Comparison of ENCODE assay signal across 34 mouse cellular contexts in the genomic region with DNA sequence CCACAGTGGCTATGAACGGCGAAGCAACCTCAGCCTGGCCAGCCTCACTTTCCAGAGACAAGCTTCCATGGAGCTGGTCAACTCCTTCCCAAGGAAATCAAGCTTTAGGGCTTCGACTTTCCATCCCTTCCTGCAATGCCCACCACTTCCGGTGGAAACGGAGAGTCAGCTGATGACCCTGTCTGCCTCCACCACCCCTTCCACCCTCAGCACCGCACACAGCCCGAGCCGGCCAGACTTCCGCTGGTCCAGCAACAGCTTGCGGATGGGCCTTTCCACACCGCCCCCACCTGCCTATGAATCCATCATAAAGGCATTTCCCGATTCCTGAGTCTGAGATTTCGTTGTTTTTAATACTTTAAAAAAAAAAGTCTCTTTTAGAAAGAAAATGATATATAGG. TPM values are rescaled to one million over a fixed set of nuclear protein-coding genes. Genes with fewer than 3 reads are reported as not detected.
DNase-seq lines count a peak whose midpoint lies in the region; ATAC-seq and TF ChIP-seq lines count a peak whose summit lies in the region.
"Had no signal": no experiment of that assay in that cellular context is flagged by ENCODE, and none has a peak within 500 bp of the region (broad histone marks: within the 10 kb centered on the region; RNA-seq: fewer than 3 reads in every experiment).

No protein-coding gene starts in this region.

- no peak overlapping the region for H3K9ac ChIP-seq in kidney, embryonic 15.5 days
- H3K9ac ChIP-seq in kidney, postnatal 0 days (ENCODE audit: low read depth, low read length) = no peak overlapping the region
- no peak overlapping the region for H3K9ac ChIP-seq in neural tube, embryonic 15.5 days (replicated peaks)
- H3K9ac ChIP-seq: hindbrain, embryonic 14.5 days; limb, embryonic 13.5 days; liver, embryonic 12.5 days; liver, postnatal 0 days; midbrain, embryonic 12.5 days; neural tube, embryonic 12.5 days had no signal

- H3K4me1 ChIP-seq in kidney, embryonic 15.5 days = no peaks in the 10 kb centered on the region
- H3K4me1 ChIP-seq in kidney, postnatal 0 days (replicated peaks; ENCODE audit: insufficient read depth, low read length) = no peaks in the 10 kb centered on the region
- peaks cover 2% of the 10 kb centered on the region; the same call in 1 of the 2 replicates for H3K4me1 ChIP-seq in neural tube, embryonic 15.5 days
- H3K4me1 ChIP-seq: limb, embryonic 13.5 days; liver, embryonic 12.5 days; midbrain, embryonic 12.5 days; neural tube, embryonic 12.5 days had no signal

- WGBS in kidney, embryonic 15.5 days = 70% methylated on average over 13 of the region's 13 CpGs
- 75% methylated on average over 13 of the region's 13 CpGs for WGBS in kidney, postnatal 0 days
- 94% methylated on average over 13 of the region's 13 CpGs for WGBS in neural tube, embryonic 15.5 days

- no peaks in the 10 kb centered on the region for H3K27me3 ChIP-seq in kidney, embryonic 15.5 days
- H3K27me3 ChIP-seq in kidney, postnatal 0 days (ENCODE audit: insufficient read depth, low read length) = no peaks in the 10 kb centered on the region
- no peaks in the 10 kb centered on the region for H3K27me3 ChIP-seq in neural tube, embryonic 15.5 days (replicated peaks)
- H3K27me3 ChIP-seq: CH12.LX; limb, embryonic 13.5 days; liver, embryonic 12.5 days; megakaryocyte, embryonic 14.5 days; midbrain, embryonic 12.5 days; neural tube, embryonic 12.5 days had no signal

- DNase-seq in heart, adult 11 months = peak; percentile 88
- DNase-seq in heart, postnatal 25 days (ENCODE audit: low spot score) = no peak
- DNase-seq in kidney, postnatal 0 days (ENCODE audit: low spot score) = no peak
- peak; percentile 52 to 64 for DNase-seq in kidney, postnatal 4 days
- no peak for DNase-seq in right cerebral cortex, adult 18-20 months
- DNase-seq: B cell, adult 2 months; cerebellum, adult 11 months; cerebellum, adult 9-10 months; cerebellum, postnatal 36 days; gastrocnemius, postnatal 25 days; heart, adult 18-20 months; heart, postnatal 4 days; liver, postnatal 0 days; lung, postnatal 4 days; thymus, postnatal 25 days had no signal

- intact Hi-C loops in heart, postnatal 25 days (cut with DNase I) = no loop called here

- no peaks in the 10 kb centered on the region for H3K36me3 ChIP-seq in kidney, embryonic 15.5 days
- no peaks in the 10 kb centered on the region for H3K36me3 ChIP-seq in kidney, postnatal 0 days (ENCODE audit: insufficient read depth, low read length)
- no peaks in the 10 kb centered on the region for H3K36me3 ChIP-seq in neural tube, embryonic 15.5 days
- H3K36me3 ChIP-seq: limb, embryonic 13.5 days; liver, embryonic 12.5 days; midbrain, embryonic 12.5 days; neural tube, embryonic 12.5 days had no signal

- no peak overlapping the region for H3K4me3 ChIP-seq in kidney, embryonic 15.5 days (replicated peaks)
- no peak overlapping the region for H3K4me3 ChIP-seq in kidney, postnatal 0 days (replicated peaks; ENCODE audit: low read depth, low read length)
- no peak overlapping the region for H3K4me3 ChIP-seq in neural tube, embryonic 15.5 days (replicated peaks)
- H3K4me3 ChIP-seq: layer of hippocampus, adult 2 months; left cerebral cortex, adult 2 months; limb, embryonic 13.5 days; liver, embryonic 12.5 days; midbrain, embryonic 12.5 days; myocyte; neural tube, embryonic 12.5 days had no signal

- H3K9me3 ChIP-seq in kidney, embryonic 15.5 days (replicated peaks) = no peaks in the 10 kb centered on the region
- H3K9me3 ChIP-seq in kidney, postnatal 0 days (replicated peaks; ENCODE audit: low read length) = no peaks in the 10 kb centered on the region
- H3K9me3 ChIP-seq in neural tube, embryonic 15.5 days (replicated peaks) = no peaks in the 10 kb centered on the region
- H3K9me3 ChIP-seq: limb, embryonic 13.5 days; liver, embryonic 12.5 days; megakaryocyte, embryonic 14.5 days; midbrain, embryonic 12.5 days; neural tube, embryonic 12.5 days had no signal

- peak overlapping the region; percentile 58; the same call in 1 of the 2 replicates for H3K27ac ChIP-seq in kidney, embryonic 15.5 days
- H3K27ac ChIP-seq in kidney, postnatal 0 days = peak overlapping the region; percentile 36
- no peak overlapping the region for H3K27ac ChIP-seq in neural tube, embryonic 15.5 days (replicated peaks)
- H3K27ac ChIP-seq: hindbrain, embryonic 14.5 days; layer of hippocampus, adult 2 months; left cerebral cortex, adult 2 months; limb, embryonic 13.5 days; liver, embryonic 12.5 days; midbrain, embryonic 12.5 days; neural tube, embryonic 12.5 days had no signal

- H3K4me2 ChIP-seq in kidney, embryonic 15.5 days = no peak overlapping the region
- H3K4me2 ChIP-seq in kidney, postnatal 0 days (ENCODE audit: low read length) = no peak overlapping the region
- no peak overlapping the region for H3K4me2 ChIP-seq in neural tube, embryonic 15.5 days
- H3K4me2 ChIP-seq: heart, embryonic 11.5 days; hindbrain, embryonic 14.5 days; limb, embryonic 13.5 days; liver, embryonic 12.5 days; midbrain, embryonic 12.5 days; neural tube, embryonic 12.5 days had no signal

- TF ChIP-seq CTCF in kidney, postnatal 0 days (IDR thresholded peaks at IDR 0.05; ENCODE audit: low read depth) = no peak

- no peak for ATAC-seq in kidney, embryonic 15.5 days (replicated peaks; ENCODE audit: low FRiP score)
- ATAC-seq in kidney, postnatal 0 days (replicated peaks; ENCODE audit: low FRiP score, low read depth) = no peak
- no peak for ATAC-seq in neural tube, embryonic 15.5 days (ENCODE audit: low FRiP score)
- ATAC-seq: activated CD4-positive, CD25-positive, alpha-beta regulatory T cell, adult 4 months; forebrain, embryonic 14.5 days; intestine, postnatal 0 days; liver, embryonic 12.5 days; liver, postnatal 0 days; lung, postnatal 0 days had no signal

RNA-seq across cellular contexts. Expression of gene Myct1, which starts 10.8 kb away (rescaled TPM):
- 10 to 100 TPM; 13.3 to 19.5 TPM for total RNA-seq in heart, postnatal 25 days (2021)
- polyA plus RNA-seq in kidney, embryonic 15.5 days (2015; fragmentation: Nextera tagmentation; extraction: Ambion mirVana) = 9.0 and 10.7 TPM in 2 replicates
- polyA plus RNA-seq in kidney, postnatal 0 days (2015; fragmentation: Nextera tagmentation; extraction: Ambion mirVana) = 12.2 and 12.4 TPM in 2 replicates
- polyA plus RNA-seq in neural tube, embryonic 15.5 days (2015; fragmentation: Nextera tagmentation; extraction: Ambion mirVana) = 1.0 and 1.2 TPM in 2 replicates
- total RNA-seq: CH12.LX, ES-E14 had no signal
- polyA plus RNA-seq: activated CD4-positive, CD25-positive, alpha-beta regulatory T cell, adult 4 months; myocyte had no signal

RNA-seq across cellular contexts. Expression of gene Vip, which starts 34.6 kb away (rescaled TPM):
- not detected for total RNA-seq in heart, postnatal 25 days (2021)
- polyA plus RNA-seq in kidney, embryonic 15.5 days (2015; fragmentation: Nextera tagmentation; extraction: Ambion mirVana) = 2.6 and 3.5 TPM in 2 replicates
- polyA plus RNA-seq in kidney, postnatal 0 days (2015; fragmentation: Nextera tagmentation; extraction: Ambion mirVana) = 1.6 and 1.9 TPM in 2 replicates
- 0.93 and 3.0 TPM in 2 replicates for polyA plus RNA-seq in neural tube, embryonic 15.5 days (2015; fragmentation: Nextera tagmentation; extraction: Ambion mirVana)
- total RNA-seq: CH12.LX; ES-E14; gastrocnemius, postnatal 25 days; heart, adult 18-20 months had no signal
- polyA plus RNA-seq: activated CD4-positive, CD25-positive, alpha-beta regulatory T cell, adult 4 months; embryonic facial prominence, embryonic 11.5 days; forebrain, embryonic 14.5 days; heart, embryonic 11.5 days; liver, postnatal 0 days; myocyte had no signal

RNA-seq across cellular contexts. Expression of gene Syne1, which starts 53.1 kb away (rescaled TPM):
- total RNA-seq in heart, postnatal 25 days (2021) = 10 to 100 TPM; 63.2 to 70.1 TPM
- 4.2 and 5.6 TPM in 2 replicates for polyA plus RNA-seq in kidney, embryonic 15.5 days (2015; fragmentation: Nextera tagmentation; extraction: Ambion mirVana)
- polyA plus RNA-seq in kidney, postnatal 0 days (2015; fragmentation: Nextera tagmentation; extraction: Ambion mirVana) = 5.2 and 5.6 TPM in 2 replicates
- polyA plus RNA-seq in neural tube, embryonic 15.5 days (2015; fragmentation: Nextera tagmentation; extraction: Ambion mirVana) = 14.6 and 18.2 TPM in 2 replicates

Comparison
In these comparisons a context has a peak if more than half of its experiments do, and no peak if none do; other contexts are left out.
1. DNase-seq: peak in heart, adult 11 months (single experiment) and kidney, postnatal 4 days (2 of 2); none in heart, postnatal 25 days (single experiment), kidney, postnatal 0 days (single experiment) and right cerebral cortex, adult 18-20 months (single experiment).